In genomic region chr14:24302126-24302525, GRCm38 (mm10) we compare ENCODE assay signal across 1 mouse cellular context. TPM values are rescaled to one million over a fixed set of nuclear protein-coding genes. Genes with fewer than 3 reads are reported as not detected.
"Had no signal": no experiment of that assay in that cellular context is flagged by ENCODE, and none has a peak within 500 bp of the region (broad histone marks: within the 10 kb centered on the region; RNA-seq: fewer than 3 reads in every experiment).

No protein-coding gene starts in this region.

RNA-seq across cellular contexts. Expression of gene E330034G19Rik, which starts 9.1 kb away (rescaled TPM):
- total RNA-seq: neutrophil, adult 5-6 weeks had no signal

RNA-seq across cellular contexts. Expression of gene Dlg5, which starts 56.4 kb away (rescaled TPM):
- total RNA-seq: neutrophil, adult 5-6 weeks had no signal
